Mouse (Mus musculus) cerebellum, adult 9-11 months (tissue): ENCODE data around the gene Tmem121.
"Not testable (repeated sequence)": the region's sequence is repeated elsewhere in the genome, so short reads cannot be mapped to it uniquely, and the experiment has no call there.

Experiments used
- DNase-seq: peaks from one replicate; pipeline ENCODE4 v3.0.0; 2022

Gene Tmem121

DNA sequence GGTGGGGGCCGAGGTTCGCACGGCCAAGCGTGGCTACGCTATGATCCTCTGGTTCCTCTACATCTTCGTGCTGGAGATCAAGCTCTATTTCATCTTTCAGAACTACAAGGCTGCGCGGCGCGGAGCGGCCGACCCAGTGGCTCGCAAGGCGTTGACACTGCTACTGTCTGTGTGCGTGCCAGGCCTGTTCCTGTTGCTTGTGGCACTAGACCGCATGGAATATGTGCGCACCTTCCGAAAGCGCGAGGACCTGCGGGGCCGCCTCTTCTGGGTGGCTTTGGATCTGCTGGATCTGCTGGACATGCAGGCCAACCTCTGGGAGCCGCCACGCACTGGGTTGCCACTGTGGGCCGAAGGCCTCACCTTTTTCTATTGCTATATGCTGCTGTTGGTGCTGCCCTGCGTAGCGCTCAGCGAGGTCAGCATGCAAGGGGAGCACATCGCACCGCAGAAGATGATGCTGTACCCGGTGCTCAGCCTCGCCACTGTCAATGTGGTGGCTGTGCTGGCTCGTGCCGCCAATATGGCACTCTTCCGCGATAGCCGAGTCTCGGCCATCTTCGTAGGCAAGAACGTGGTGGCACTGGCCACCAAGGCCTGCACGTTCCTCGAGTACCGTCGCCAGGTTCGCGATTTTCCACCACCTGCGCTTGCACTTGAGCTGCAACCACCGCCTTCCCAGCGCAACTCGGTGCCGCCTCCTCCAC is 2.8 kb downstream of the Tmem121 start:
- peak; percentile 63 for DNase-seq

DNA sequence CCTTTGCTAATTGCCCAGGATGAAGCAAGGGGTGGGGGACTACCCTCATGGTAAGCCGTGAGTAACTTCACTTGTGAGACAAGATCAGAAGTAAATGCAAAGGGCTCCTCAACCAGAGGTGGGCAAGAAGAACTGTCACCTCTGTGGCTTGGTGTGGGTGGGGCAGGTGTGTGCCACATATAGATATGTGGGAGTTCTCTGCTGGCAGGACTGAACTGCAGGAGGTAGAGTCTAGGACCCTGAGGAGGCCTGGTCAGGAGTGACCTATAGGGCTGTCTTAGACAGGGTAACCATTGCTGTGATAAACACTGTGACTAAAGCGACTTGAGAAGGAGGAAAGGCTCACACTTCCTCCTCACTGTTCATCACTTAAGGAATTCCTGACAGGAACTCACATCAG is 7.7 kb downstream of the Tmem121 start:
- no peak for DNase-seq

DNA sequence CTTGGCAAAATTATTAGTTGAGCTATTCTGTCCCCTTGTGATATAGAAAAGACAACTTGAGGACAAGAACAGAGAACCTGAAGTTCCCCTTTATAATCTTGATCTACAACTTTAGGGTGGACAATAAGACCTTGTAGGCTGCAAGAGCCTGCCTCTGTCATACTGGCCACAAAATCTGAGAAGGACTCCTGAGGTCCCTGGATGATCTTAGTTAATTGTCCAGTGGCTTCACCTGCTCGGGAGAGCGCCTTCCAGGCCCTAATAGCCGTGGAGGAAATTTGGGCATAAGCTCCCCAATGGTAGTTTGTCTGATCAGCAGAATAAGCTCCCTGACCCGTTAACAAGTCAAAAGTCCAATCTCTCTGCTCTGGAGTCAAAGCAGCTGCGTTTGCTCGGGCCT is 13.4 kb downstream of the Tmem121 start:
- not testable (repeated sequence) for DNase-seq

DNA sequence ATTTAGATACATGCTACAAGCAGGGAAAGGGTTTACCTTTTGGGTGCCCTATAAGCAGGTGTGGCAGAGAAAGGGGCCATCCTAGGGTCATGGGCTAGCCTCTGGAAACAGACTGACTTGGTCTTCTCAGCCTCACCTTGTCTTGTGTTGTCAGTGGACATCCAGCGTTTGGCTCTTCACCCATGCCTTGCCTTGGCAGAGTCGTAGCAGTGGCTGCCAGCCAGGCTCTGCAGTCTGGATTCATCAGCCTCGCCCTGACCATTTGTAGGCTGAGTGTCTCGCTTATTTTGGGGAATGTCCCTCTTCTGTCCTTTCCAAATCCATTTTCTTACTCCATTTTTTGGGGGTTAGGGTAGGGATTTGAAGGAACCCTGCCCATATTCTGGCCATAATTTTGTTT is 15.6 kb downstream of the Tmem121 start:
- DNase-seq, result peak; percentile 58

DNA sequence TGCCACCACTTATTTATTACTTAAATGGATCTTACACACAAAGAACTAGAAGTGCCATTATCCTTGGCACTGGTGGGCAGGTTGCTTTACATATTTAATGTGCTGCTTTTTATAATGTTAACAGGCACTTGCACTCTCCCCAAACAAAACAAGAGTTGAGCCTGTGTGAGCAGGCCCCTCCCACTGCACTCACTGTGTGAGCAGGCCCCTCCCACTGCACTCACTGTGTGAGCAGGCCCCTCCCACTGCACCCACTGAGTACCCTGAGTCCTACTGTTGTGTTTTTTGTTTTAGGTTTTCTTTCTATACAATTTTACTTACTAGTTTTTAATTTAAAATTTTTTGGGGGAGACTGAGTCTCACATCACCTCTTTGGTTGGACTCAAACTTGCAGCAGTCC is 16.3 kb downstream of the Tmem121 start:
- DNase-seq, result peak; percentile 37

DNA sequence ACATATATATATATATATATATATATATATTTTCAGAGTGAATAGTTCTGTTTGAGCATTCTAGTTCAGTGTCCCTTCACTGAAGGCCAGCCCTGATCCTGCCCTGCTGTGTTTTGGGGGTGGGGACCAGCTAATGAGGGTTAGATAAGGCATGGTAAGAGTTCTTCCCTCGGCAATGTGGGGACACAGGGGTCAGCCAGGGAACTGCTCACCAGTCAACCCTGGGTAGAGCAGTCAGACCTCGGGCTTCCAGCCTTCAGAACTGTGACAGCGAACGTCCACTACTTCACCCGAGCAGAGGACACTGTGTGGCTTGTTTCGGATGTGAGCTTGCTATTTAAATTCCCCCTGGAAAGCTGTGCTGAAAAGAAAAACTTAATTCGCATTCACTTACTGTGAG is 17.8 kb downstream of the Tmem121 start:
- no peak for DNase-seq

DNA sequence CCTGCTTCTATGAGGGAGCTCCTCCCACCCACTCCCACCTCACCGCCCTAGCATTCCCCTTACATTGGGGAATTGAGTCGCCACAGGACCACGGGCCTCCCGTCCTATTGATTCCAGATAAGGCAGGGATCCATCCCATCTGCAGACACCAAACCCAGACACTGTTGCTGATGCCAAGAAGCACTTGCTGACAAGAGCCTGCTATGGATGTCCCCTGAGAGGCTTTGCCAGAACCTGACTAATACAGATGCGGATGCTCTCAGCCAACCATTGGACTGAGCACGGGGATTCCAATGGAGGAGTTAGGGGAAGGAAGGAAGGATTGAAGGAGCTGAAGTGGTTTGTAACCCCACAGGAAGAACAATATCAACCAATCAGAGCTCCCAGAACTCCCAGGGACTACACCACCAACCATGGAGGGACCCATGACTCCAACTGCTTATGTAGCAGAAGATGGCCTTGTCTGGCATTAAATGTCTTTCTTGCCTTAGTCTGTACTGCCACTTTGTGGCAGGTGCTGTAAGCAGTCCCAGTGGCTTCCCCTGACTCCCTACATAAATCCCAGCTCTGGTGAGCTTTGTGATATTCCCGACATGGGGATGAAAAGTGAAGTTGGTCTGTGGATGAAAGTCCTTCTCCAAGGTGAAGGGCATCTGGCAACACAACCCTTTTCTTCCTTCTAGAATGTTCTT is 19.7 kb downstream of the Tmem121 start:
- no peak for DNase-seq

DNA sequence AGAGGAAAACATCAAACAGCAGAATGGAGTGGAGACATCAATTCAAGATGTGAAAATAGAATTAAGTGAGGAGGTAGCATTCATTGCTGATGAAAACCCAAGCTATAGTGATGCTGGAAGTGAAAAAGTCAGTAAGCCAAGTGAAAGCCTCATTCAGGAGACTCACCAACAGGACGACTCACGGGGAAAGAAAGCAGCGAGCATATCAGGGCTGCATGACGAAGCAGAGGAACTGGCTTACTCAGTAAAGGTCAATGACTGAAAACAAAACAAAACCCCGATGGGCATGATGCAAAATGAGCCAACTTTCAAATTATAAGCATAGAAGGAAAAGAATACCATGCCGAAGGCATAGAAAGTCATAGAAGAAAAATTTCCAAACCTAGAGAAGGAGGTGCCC is 22.0 kb downstream of the Tmem121 start:
- DNase-seq, result no peak

DNA sequence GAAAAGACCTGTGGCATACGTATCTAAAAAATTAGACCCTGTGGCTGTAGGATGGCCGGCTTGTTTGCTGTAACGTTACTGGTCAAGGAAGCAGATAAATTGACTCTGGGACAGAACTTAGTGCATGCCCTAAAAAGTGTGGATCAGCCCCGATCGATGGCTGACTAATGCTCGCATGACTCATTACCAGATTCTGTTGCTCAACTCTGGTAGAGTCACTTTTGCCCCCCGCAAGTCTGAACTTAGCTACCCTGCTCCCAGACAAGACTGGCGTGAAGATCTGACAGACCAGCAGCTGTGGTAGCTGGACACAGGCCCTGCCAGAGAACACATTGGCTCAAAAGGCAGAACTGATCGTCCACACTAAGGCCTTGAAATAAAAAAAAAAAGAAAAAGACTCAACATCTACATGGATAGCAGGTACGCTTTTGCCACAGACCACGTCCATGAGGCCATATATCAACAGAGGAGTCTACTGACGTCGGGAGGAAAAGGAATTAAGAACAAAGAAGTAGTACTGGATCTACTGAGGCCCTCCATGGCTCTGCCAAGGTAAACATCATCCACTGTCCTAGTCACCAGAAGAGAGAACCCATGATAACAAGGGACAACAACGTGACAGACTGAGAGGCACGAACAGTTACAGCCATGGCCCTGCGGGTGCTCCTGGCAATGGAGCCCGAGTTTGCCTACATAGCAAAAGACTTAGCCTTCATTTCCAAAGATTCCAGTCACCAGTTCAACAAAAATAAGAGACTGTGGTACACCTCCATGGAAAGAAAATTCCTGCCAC is 25.1 kb downstream of the Tmem121 start:
- no peak for DNase-seq

DNA sequence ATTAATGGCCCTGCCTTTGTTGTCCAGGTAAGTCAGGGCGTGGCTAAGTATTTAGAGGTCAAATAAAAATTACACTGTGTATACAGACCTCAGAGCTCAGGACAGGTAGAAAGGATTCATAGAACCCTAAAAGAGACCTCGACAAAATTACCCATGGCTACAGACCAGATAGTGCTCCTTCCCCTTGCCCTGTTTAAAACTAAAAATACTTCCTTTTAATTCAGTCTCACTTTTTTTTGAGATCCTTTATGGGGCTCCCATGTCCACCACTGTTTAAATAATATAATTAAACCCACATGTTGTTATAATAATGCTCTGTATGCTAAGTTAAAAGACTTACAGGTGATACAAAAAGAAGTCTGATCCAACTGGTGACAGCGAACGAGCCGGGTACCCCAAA is 26.0 kb downstream of the Tmem121 start:
- no peak for DNase-seq

DNA sequence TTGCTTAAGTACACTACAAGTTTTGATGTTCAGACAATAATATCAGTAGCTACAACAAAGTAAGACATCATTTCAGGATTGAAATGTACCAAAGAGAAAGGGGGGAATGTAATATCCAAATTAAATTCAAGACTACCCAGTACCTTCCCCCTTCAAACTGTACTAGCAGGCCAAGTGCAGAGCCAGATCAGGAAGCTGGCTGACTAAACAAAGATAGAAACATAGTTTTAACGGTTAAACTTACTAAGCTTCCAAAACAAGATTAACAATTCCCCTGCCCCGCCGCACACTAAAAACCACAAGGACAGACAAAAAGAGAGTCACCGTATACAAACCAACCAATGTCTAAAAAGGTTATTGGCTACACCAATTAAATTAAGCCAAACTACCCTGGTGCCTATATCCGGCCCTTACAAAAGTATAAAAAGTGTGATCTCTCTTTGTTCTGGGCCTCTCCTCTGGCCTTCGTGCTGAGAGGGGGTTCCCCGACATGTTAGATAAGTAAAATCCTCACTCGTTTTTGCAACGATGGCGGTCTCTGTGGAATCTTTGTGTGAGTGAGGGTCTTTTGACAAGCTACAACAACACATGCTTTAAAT is 26.7 kb downstream of the Tmem121 start:
- no peak for DNase-seq

DNA sequence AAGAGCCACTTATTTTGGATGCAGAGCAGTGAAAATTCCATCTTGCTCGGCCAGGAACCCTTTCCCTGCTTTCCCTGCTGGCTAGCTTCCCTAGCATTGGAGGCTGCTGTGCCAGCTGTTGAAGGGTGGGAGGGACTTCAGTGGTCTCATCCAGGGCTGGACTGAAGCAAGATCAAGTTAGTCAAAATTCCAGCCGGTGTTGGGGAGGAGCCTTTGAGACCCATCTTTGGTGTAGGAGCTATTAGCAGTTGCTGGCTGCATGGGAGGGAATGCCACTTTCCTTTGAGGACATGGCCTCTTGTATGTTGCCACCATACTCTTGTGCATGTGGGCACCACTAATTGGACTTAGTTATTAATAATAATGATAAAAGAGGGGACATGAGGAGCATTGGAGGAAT is 27.5 kb downstream of the Tmem121 start:
- no peak for DNase-seq

DNA sequence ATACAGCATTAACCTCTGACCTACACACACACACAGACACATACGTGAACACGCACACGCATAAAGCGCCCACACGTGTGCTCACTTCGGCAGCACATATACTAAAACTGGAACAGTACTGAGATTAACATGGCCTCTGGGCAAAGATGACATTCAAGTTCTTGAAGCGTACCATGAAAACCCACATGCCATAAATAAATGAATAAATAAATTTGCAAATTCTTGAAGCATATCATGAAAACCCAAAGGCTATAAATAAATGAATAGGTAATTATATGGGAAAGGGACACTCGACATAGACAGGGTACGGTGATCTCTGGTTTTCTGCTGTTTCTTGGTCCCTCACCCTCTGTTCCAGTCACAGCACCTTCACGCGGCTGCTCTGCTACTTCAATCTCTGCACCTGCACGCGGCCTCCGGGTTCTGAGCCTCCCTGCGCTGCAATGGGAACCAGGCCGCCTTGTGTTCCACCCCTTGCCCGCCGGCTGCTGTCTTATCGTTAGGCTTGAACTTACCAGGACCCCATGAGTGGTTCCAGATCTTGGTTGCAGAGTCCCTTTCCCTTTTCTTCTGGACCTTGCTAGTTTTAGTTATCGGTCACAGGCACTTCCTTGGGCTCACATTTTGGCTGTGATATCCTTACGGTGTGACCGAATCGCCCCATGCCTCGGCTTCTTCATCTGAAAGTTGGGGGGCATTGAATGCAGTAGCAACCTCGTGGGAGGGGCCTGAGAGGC is 28.5 kb downstream of the Tmem121 start:
- no peak for DNase-seq

DNA sequence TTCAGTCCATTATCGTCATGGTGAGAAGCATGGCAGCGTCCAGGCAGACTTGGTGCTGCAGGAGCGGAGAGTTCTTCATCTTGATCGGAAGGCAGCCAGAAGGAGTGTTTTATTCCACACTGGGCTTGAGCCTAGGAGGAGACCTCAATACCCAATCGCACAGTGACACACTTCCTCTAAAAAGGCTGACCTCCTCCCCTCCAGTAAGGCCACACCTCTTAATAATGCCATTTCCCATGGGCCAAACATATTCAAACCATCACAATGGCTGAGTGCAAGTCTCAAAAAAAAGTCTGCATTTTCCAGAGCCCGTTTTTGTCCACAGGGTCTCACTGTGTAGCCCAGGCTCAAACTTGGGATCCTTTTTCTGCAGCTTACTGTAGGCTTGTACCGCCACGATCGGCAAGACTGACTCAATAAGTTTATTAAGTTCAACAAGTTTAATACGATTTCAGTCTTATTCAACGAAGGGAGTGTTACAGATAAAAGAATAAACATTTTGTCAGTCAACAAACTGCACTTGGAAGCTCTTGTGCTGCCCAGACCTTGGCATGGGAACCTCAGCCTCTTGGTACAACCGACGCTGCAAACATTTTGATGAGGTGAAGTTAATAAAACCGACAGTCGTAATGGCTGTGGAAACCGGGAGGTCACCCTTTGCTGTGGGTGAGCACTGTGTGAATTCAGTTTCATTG is 29.4 kb downstream of the Tmem121 start:
- DNase-seq, result no peak

DNA sequence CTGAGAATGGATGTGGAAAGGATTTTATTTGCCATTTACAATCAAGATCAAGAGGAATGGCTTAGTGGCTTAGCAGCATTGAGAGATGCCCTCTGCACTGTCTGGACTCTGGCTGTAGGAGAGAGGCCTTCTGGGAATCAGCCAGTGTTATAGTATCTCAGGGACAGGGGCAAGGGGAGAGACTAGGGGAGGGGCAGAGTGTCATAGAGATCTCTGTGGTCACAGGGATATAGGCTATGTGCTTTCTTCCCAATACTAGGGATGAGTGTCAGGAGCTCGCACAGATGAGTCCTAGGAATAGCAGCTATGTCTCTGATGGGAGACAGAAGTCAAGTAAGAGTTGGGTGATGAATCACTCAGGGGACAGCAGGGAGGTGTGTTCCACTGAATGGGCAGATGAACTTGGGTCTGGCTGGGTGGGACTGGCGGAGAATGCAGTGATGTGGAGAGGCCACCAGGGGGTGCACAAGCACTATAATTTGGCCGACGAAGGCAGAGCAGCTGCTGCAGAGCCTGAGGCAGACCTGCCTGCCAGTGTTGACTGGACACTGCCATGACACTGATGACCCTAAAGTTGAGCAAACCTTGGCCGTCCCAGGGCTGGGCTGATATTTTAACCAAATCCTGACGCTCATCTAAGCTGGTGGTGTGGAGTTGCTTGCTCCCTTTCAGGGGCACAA is 30.1 kb downstream of the Tmem121 start:
- DNase-seq, result peak; percentile 51

DNA sequence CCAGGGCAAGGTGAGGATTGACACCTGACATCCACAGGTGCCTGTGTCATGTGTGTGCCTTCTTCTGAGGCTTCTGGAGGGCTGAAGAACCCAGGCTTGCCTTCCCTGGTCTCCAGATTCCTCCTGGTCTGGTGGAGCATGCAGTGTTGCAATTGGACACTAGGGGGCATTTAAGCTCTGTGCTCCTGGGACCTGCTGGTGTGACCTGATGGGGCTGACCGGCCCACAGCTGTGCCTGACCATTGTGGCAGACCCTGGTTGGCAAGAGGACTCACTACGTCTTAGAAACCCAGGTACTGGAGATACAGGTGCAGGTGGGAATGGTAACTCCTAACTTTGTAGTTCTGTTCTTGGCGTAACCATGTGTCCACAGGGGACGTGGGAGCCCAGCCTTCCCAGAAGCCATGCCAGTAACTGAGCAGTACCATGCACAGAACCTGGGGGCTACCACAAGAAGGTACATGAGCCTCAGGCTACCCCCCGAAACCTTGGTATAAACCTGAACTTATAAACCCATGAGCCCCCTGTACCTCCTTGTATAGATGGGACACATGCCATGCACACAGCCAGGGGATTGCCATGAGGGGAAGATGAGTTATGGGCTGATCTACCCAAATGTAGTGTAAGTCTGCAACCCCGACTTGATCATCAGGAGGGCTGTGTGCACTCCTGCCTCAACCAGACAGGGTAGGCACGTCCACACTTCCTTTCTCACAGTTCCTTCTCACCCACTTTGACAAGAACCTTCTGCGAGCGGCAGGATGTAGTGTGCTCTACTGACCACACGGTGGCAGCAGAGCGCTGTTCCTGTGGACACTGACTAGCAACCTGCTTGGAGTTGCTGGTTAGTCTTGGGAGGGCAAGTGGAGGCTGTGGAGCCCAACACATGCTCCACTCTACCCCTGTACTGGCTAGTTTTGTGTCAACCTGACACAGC is 31.8 kb downstream of the Tmem121 start:
- peak; percentile 45 for DNase-seq

DNA sequence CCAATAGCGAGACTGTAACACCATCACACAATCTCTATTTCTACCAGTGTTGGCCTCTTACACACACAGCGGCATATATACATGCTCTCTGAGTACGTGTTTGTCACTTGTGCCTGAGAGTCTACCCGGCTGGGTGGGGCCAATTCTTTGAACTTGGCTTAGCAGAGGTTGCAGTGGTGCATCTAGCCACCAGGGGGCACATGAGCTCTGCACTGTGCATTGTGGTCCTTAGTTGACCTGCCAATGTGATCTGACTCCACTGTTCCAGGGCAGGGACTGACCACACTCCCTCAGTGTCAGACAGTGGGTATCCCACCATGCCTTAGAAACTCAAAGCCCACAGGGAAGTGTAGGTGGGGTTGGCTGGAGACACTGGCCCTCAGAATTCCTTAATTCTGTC is 34.1 kb downstream of the Tmem121 start:
- DNase-seq, result no peak

DNA sequence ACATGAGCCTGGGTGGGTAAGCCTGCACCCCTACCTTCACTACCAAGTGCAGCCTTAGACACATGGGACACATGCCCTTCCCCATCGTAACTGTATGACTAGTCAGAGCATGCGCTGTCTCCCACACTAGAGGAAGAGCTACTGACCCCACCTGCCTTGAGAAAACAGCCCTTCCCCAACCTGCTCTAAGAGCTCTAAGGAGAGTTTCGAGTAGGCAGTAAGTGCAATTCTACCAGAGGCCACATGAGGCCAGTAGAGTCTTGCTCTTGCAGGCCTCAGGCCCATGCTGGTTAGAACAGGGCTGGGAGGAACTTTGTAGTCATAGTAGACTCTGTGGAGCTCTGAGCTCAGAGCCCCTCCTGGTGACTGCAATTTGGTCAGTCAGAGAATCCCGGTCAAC is 34.7 kb downstream of the Tmem121 start:
- DNase-seq, result no peak

DNA sequence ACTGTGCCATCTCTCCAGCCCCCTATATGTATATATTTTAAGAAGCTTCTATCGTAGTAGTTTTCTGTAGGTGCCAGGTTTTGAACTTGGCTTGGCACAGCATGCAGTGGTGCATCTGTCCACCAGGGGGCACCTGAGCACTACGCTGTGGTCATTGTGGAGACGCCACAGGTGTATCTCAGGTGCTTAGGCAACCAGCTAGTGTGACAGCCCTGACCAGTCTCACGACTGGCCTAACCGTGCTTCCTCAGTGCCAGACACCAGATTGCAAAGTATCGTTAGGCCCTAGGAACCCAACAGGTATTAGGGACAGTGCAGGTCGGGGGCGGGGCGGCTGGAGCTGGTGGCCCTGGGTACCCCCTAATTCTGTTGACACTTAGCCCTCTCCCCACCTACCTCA is 35.6 kb downstream of the Tmem121 start:
- no peak for DNase-seq

DNA sequence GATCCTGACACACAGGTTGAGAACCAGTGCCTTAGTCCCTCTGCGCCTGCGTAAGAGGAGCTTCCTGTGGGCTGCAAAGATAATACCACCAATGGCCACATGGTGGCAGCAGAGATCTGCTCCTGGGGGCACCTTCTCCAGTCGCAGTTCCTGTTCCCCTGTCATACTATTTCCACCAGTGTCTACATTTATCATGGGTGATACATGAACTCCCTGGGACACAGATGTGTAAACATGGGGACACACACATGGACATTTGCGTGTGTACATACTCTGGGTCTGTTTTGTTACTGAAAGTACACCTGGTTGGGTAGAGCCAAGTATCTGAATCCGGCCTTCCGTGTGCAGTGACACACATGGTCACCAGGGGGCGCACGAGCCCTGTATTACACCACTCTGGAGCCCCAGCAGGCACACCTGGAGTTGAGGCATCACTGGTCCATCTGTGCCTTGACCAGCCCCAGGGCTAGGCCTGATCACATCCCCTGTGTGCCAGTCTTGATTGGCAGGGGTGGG is 36.4 kb downstream of the Tmem121 start:
- peak; percentile 71 for DNase-seq
